Mouse (Mus musculus) thymus, postnatal 4 days (tissue): ENCODE results near the gene Nudt4.
"Not testable (repeated sequence)": the region's sequence is repeated elsewhere in the genome, so short reads cannot be mapped to it uniquely, and the experiment has no call there.

Source experiments
- DNase-seq: peaks from one replicate; pipeline ENCODE4 v3.0.0; 2021

The Nudt4 gene

GRCm38 (mm10) chr10:95566786-95567185 lies 2.8 kb upstream of the Nudt4 start:
- no peak for DNase-seq

- DNase-seq: peak; percentile 20
These were observed 1.4 kb upstream of the Nudt4 start for GRCm38 (mm10) chr10:95565156-95565854.

- DNase-seq: peak; percentile 67
These were observed 796 bp downstream of the Nudt4 start for GRCm38 (mm10) chr10:95562859-95563841.

GRCm38 (mm10) chr10:95562395-95562794 lies 1.6 kb downstream of the Nudt4 start:
- no peak for DNase-seq

GRCm38 (mm10) chr10:95561616-95562015 lies 2.3 kb downstream of the Nudt4 start:
- no peak for DNase-seq

- no peak for DNase-seq
These were observed 3.5 kb downstream of the Nudt4 start for GRCm38 (mm10) chr10:95560394-95560983.

- no peak for DNase-seq
These were observed 4.5 kb downstream of the Nudt4 start for GRCm38 (mm10) chr10:95559426-95559825.

- peak; percentile 60 for DNase-seq
These were observed 6.6 kb downstream of the Nudt4 start for GRCm38 (mm10) chr10:95557337-95557828.

- no peak for DNase-seq
These were observed 8.1 kb downstream of the Nudt4 start for GRCm38 (mm10) chr10:95555866-95556265.

- no peak for DNase-seq
These were observed 11.6 kb downstream of the Nudt4 start for GRCm38 (mm10) chr10:95552326-95552725.

- DNase-seq: no peak
These were observed 12.2 kb downstream of the Nudt4 start for GRCm38 (mm10) chr10:95551752-95552151.

- DNase-seq: no peak
These were observed 13.4 kb downstream of the Nudt4 start for GRCm38 (mm10) chr10:95550506-95550905.

GRCm38 (mm10) chr10:95549080-95549479 lies 14.9 kb downstream of the Nudt4 start:
- DNase-seq: not testable (repeated sequence)

- no peak for DNase-seq
These were observed 15.7 kb downstream of the Nudt4 start for GRCm38 (mm10) chr10:95548154-95548826.

- no peak for DNase-seq
These were observed 17.8 kb downstream of the Nudt4 start for GRCm38 (mm10) chr10:95546178-95546577.

- no peak for DNase-seq
These were observed 18.9 kb downstream of the Nudt4 start for GRCm38 (mm10) chr10:95545051-95545450.

- no peak for DNase-seq
These were observed 19.3 kb downstream of the Nudt4 start for GRCm38 (mm10) chr10:95544651-95545050.

GRCm38 (mm10) chr10:95544004-95544403 lies 19.9 kb downstream of the Nudt4 start:
- no peak for DNase-seq

GRCm38 (mm10) chr10:95543377-95543776 lies 20.6 kb downstream of the Nudt4 start:
- no peak for DNase-seq

- DNase-seq: no peak
These were observed 21.0 kb downstream of the Nudt4 start for GRCm38 (mm10) chr10:95542916-95543315.

- no peak for DNase-seq
These were observed 24.1 kb downstream of the Nudt4 start for GRCm38 (mm10) chr10:95539841-95540240.

- no peak for DNase-seq
These were observed 24.7 kb downstream of the Nudt4 start for GRCm38 (mm10) chr10:95539260-95539659.

- no peak for DNase-seq
These were observed 27.8 kb downstream of the Nudt4 start for GRCm38 (mm10) chr10:95536222-95536541.
